Mouse (Mus musculus): ENCODE data around the gene Pgpep1l. TPM values are rescaled to one million over a fixed set of nuclear protein-coding genes. Genes with fewer than 3 reads are reported as not detected.
A peak's percentile ranks its signal among the peaks of the same experiment; 100 is the strongest.
"Not testable (repeated sequence)": the region's sequence is repeated elsewhere in the genome, so short reads cannot be mapped to it uniquely, and the experiment has no call there.

Gene Pgpep1l
- polyA plus RNA-seq, 1 experiment from 2014 or later = not detected

GRCm38 (mm10) chr7:68280352-68280869 is 16.4 kb upstream of the Pgpep1l start:
- Histone ChIP-seq H3K36me3 (no peaks in the 10 kb centered on the region), H3K9me3 (no peaks in the 10 kb centered on the region), H3K4me2 (replicated peaks) (no peak overlapping the region), H3K27me3 (replicated peaks) (0 out of 2 replicates have a peak, but pooled peaks cover 3% of the 10 kb centered on the region), H3K9ac (no peak overlapping the region), H3K4me3 (replicated peaks) (no peak overlapping the region), H3K27ac (no peak overlapping the region), H3K4me1 (replicated peaks) (peaks cover 9% of the 10 kb centered on the region)
- no peak for ATAC-seq
- 90% methylated on average over 19 of the region's 19 CpGs for WGBS

GRCm38 (mm10) chr7:68279481-68279880 is 15.4 kb upstream of the Pgpep1l start:
- H3K27ac ChIP-seq = no peak overlapping the region
- no peaks in the 10 kb centered on the region for H3K9me3 ChIP-seq
- H3K4me1 ChIP-seq (replicated peaks) = peaks cover 9% of the 10 kb centered on the region
- no peak overlapping the region for H3K4me2 ChIP-seq (replicated peaks)
- no peak for ATAC-seq
- no peak overlapping the region for H3K4me3 ChIP-seq (replicated peaks)
- H3K36me3 ChIP-seq = no peaks in the 10 kb centered on the region
- 91% methylated on average over 7 of the region's 7 CpGs for WGBS
- no peak overlapping the region for H3K9ac ChIP-seq
- 0 out of 2 replicates have a peak, but pooled peaks cover 3% of the 10 kb centered on the region for H3K27me3 ChIP-seq (replicated peaks)

- Histone ChIP-seq H3K4me3 (replicated peaks) (no peak overlapping the region), H3K36me3 (no peaks in the 10 kb centered on the region), H3K9me3 (no peaks in the 10 kb centered on the region), H3K4me2 (replicated peaks) (no peak overlapping the region), H3K27me3 (replicated peaks) (peaks cover 6% of the 10 kb centered on the region), H3K4me1 (replicated peaks) (peaks cover 9% of the 10 kb centered on the region), H3K27ac (no peak overlapping the region), H3K9ac (no peak overlapping the region)
- ATAC-seq = no peak
- WGBS = 69% methylated on average over 6 of the region's 6 CpGs
Measured at GRCm38 (mm10) chr7:68278908-68279307, 14.9 kb upstream of the Pgpep1l start.

- Histone ChIP-seq H3K27me3 (replicated peaks) (peaks cover 6% of the 10 kb centered on the region), H3K4me1 (replicated peaks) (peaks cover 9% of the 10 kb centered on the region), H3K4me3 (replicated peaks) (no peak overlapping the region), H3K9ac (no peak overlapping the region), H3K9me3 (no peaks in the 10 kb centered on the region), H3K27ac (no peak overlapping the region), H3K36me3 (no peaks in the 10 kb centered on the region), H3K4me2 (replicated peaks) (no peak overlapping the region)
- no peak for ATAC-seq
- 93% methylated on average over 6 of the region's 6 CpGs for WGBS
Measured at GRCm38 (mm10) chr7:68278385-68278784, 14.4 kb upstream of the Pgpep1l start.

- 74% methylated on average over 4 of the region's 4 CpGs for WGBS
- H3K4me3 ChIP-seq (replicated peaks) = no peak overlapping the region
- ATAC-seq = no peak
- peaks cover 9% of the 10 kb centered on the region for H3K4me1 ChIP-seq (replicated peaks)
- no peak overlapping the region for H3K4me2 ChIP-seq (replicated peaks)
- H3K27ac ChIP-seq = no peak overlapping the region
- no peak overlapping the region for H3K9ac ChIP-seq
- H3K9me3 ChIP-seq = no peaks in the 10 kb centered on the region
- peaks cover 6% of the 10 kb centered on the region for H3K27me3 ChIP-seq (replicated peaks)
- no peaks in the 10 kb centered on the region for H3K36me3 ChIP-seq
Measured at GRCm38 (mm10) chr7:68277897-68278270, 13.9 kb upstream of the Pgpep1l start.

- peaks cover 9% of the 10 kb centered on the region for H3K4me1 ChIP-seq (replicated peaks)
- H3K9me3 ChIP-seq = no peaks in the 10 kb centered on the region
- peaks cover 6% of the 10 kb centered on the region for H3K27me3 ChIP-seq (replicated peaks)
- 45% methylated on average over 11 of the region's 11 CpGs for WGBS
- no peak for ATAC-seq
- no peak overlapping the region for H3K4me2 ChIP-seq (replicated peaks)
- no peak overlapping the region for H3K27ac ChIP-seq
- no peak overlapping the region for H3K4me3 ChIP-seq (replicated peaks)
- no peak overlapping the region for H3K9ac ChIP-seq
- H3K36me3 ChIP-seq = no peaks in the 10 kb centered on the region
Measured at GRCm38 (mm10) chr7:68277054-68277896, 13.2 kb upstream of the Pgpep1l start.

- Histone ChIP-seq H3K9me3 (no peaks in the 10 kb centered on the region), H3K27ac (no peak overlapping the region), H3K9ac (peak overlapping the region; percentile 32; the same call in 1 of the 2 replicates), H3K27me3 (replicated peaks) (peaks cover 6% of the 10 kb centered on the region), H3K4me3 (replicated peaks) (peak overlapping the region; percentile 38), H3K4me2 (replicated peaks) (peak overlapping the region; percentile 83), H3K36me3 (no peaks in the 10 kb centered on the region), H3K4me1 (replicated peaks) (peaks cover 9% of the 10 kb centered on the region)
- 11% methylated on average over 35 of the region's 36 CpGs for WGBS
- ATAC-seq = peak; percentile 69
Measured at GRCm38 (mm10) chr7:68275838-68276731, 12.1 kb upstream of the Pgpep1l start.

GRCm38 (mm10) chr7:68275445-68275837 is 11.4 kb upstream of the Pgpep1l start:
- not testable (repeated sequence) for H3K9ac ChIP-seq; H3K4me1 ChIP-seq (replicated peaks); H3K27me3 ChIP-seq (replicated peaks); H3K9me3 ChIP-seq; ATAC-seq; H3K36me3 ChIP-seq; H3K27ac ChIP-seq
- WGBS = 49% methylated on average over 9 of the region's 9 CpGs
- peak overlapping the region; percentile 83 for H3K4me2 ChIP-seq (replicated peaks)
- peak overlapping the region; percentile 38 for H3K4me3 ChIP-seq (replicated peaks)

- Histone ChIP-seq H3K4me1 (replicated peaks) (peaks cover 9% of the 10 kb centered on the region), H3K4me3 (replicated peaks) (no peak overlapping the region), H3K9ac (no peak overlapping the region), H3K4me2 (replicated peaks) (no peak overlapping the region), H3K27me3 (replicated peaks) (peaks cover 6% of the 10 kb centered on the region), H3K36me3 (no peaks in the 10 kb centered on the region), H3K27ac (no peak overlapping the region), H3K9me3 (no peaks in the 10 kb centered on the region)
- no peak for ATAC-seq
- WGBS = 59% methylated on average over 9 of the region's 9 CpGs
Measured at GRCm38 (mm10) chr7:68274951-68275350, 10.9 kb upstream of the Pgpep1l start.

- H3K4me1 ChIP-seq (replicated peaks) = peaks cover 9% of the 10 kb centered on the region
- ATAC-seq = no peak
- H3K27me3 ChIP-seq (replicated peaks) = peaks cover 6% of the 10 kb centered on the region
- H3K4me2 ChIP-seq (replicated peaks) = no peak overlapping the region
- H3K4me3 ChIP-seq (replicated peaks) = no peak overlapping the region
- no peak overlapping the region for H3K27ac ChIP-seq
- no peak overlapping the region for H3K9ac ChIP-seq
- no peaks in the 10 kb centered on the region for H3K36me3 ChIP-seq
- 81% methylated on average over 2 of the region's 2 CpGs for WGBS
- no peaks in the 10 kb centered on the region for H3K9me3 ChIP-seq
Measured at GRCm38 (mm10) chr7:68274218-68274617, 10.2 kb upstream of the Pgpep1l start.

GRCm38 (mm10) chr7:68273515-68273914 is 9.5 kb upstream of the Pgpep1l start, which contains the start of gene Fam169b:
TSS of gene Fam169b (plus strand) at chr7:68273839.
- Histone ChIP-seq H3K9me3 (no peaks in the 10 kb centered on the region), H3K9ac (no peak within 1 kb of the TSS), H3K27me3 (replicated peaks) (peaks cover 3% of the 10 kb centered on the region), H3K27ac (no peak within 1 kb of the TSS), H3K4me2 (replicated peaks) (no peak within 1 kb of the TSS), H3K4me1 (replicated peaks) (peaks cover 9% of the 10 kb centered on the region), H3K36me3 (no peaks in the 10 kb centered on the region), H3K4me3 (replicated peaks) (no peak within 1 kb of the TSS)
- ATAC-seq = no peak

- Histone ChIP-seq H3K27ac (no peak overlapping the region), H3K4me1 (replicated peaks) (peaks cover 9% of the 10 kb centered on the region), H3K4me2 (replicated peaks) (no peak overlapping the region), H3K36me3 (no peaks in the 10 kb centered on the region), H3K27me3 (replicated peaks) (peaks cover 3% of the 10 kb centered on the region), H3K9ac (no peak overlapping the region), H3K9me3 (no peaks in the 10 kb centered on the region), H3K4me3 (replicated peaks) (no peak overlapping the region)
- no peak for ATAC-seq
- WGBS = 88% methylated on average over 10 of the region's 10 CpGs
Measured at GRCm38 (mm10) chr7:68272607-68273006, 8.6 kb upstream of the Pgpep1l start.
